ENCODE assay signal across 21 mouse cellular contexts in the genomic region with DNA sequence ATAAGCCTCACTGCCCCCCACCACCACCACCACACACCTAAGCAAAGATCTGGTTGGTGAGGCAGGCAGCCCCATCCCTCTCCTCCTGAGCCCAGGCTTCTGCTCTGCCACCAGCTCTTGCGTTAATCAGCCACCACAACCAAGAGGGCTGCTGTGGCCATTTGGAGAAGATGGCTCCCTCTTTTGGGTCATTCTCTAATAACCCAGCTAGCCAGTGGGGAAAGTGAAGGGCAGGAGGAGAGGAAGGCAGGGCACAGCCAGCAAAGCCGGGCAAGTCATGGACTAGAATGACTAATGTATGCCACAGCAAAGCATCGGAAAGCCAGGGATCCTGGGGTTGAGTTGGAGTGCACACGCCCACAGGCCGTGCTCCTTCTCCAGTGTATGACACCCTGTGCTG. TPM values are rescaled to one million over a fixed set of nuclear protein-coding genes. Genes with fewer than 3 reads are reported as not detected.
A peak's percentile ranks its signal among the peaks of the same experiment; 100 is the strongest.
DNase-seq lines count a peak whose midpoint lies in the region; ATAC-seq and TF ChIP-seq lines count a peak whose summit lies in the region.
"Had no signal": no experiment of that assay in that cellular context is flagged by ENCODE, and none has a peak within 500 bp of the region (broad histone marks: within the 10 kb centered on the region; RNA-seq: fewer than 3 reads in every experiment).

No protein-coding gene starts in this region.

- no peak overlapping the region for H3K9ac ChIP-seq in forebrain, embryonic 12.5 days
- no peak overlapping the region for H3K9ac ChIP-seq in heart, adult 2 months (ENCODE audit: low read depth, low read length)
- no peak overlapping the region for H3K9ac ChIP-seq in midbrain, embryonic 11.5 days (ENCODE audit: low read length)
- H3K9ac ChIP-seq in midbrain, embryonic 15.5 days = no peak overlapping the region
- H3K9ac ChIP-seq: embryonic facial prominence, embryonic 13.5 days; embryonic facial prominence, embryonic 15.5 days had no signal

- intact Hi-C loops in heart, adult 2 months (cut with DNase I) = no loop called here

- TF ChIP-seq POLR2A in heart, adult 2 months (IDR thresholded peaks at IDR 0.05; ENCODE audit: insufficient read depth, low read depth, low read length) = no peak

- WGBS in forebrain, embryonic 10.5 days = 84% methylated on average over 5 of the region's 5 CpGs
- WGBS in forebrain, embryonic 12.5 days = 94% methylated on average over 5 of the region's 5 CpGs
- 78% methylated on average over 5 of the region's 5 CpGs for WGBS in heart, embryonic 10.5 days
- 73% methylated on average over 5 of the region's 5 CpGs for WGBS in heart, adult 2 months
- 92% methylated on average over 5 of the region's 5 CpGs for WGBS in midbrain, embryonic 11.5 days
- WGBS in midbrain, embryonic 15.5 days = 90% methylated on average over 5 of the region's 5 CpGs

- no peaks in the 10 kb centered on the region for H3K36me3 ChIP-seq in forebrain, embryonic 10.5 days (replicated peaks)
- H3K36me3 ChIP-seq in forebrain, embryonic 12.5 days (replicated peaks) = no peaks in the 10 kb centered on the region
- H3K36me3 ChIP-seq in heart, embryonic 10.5 days = no peaks in the 10 kb centered on the region
- no peaks in the 10 kb centered on the region for H3K36me3 ChIP-seq in heart, adult 2 months (ENCODE audit: control insufficient read depth, insufficient read depth, low read length)
- no peaks in the 10 kb centered on the region for H3K36me3 ChIP-seq in midbrain, embryonic 11.5 days (ENCODE audit: control insufficient read depth, insufficient read depth, low read length)
- no peaks in the 10 kb centered on the region for H3K36me3 ChIP-seq in midbrain, embryonic 15.5 days (replicated peaks)
- H3K36me3 ChIP-seq: embryonic facial prominence, embryonic 13.5 days; embryonic facial prominence, embryonic 15.5 days had no signal

- no peak overlapping the region for H3K4me3 ChIP-seq in forebrain, embryonic 10.5 days
- H3K4me3 ChIP-seq in forebrain, embryonic 12.5 days (replicated peaks) = no peak overlapping the region
- no peak overlapping the region for H3K4me3 ChIP-seq in heart, embryonic 10.5 days
- no peak overlapping the region for H3K4me3 ChIP-seq in heart, adult 2 months
- H3K4me3 ChIP-seq in midbrain, embryonic 11.5 days (ENCODE audit: low read depth, low read length) = no peak overlapping the region
- H3K4me3 ChIP-seq in midbrain, embryonic 15.5 days = no peak overlapping the region
- H3K4me3 ChIP-seq: embryonic facial prominence, embryonic 13.5 days; embryonic facial prominence, embryonic 15.5 days; erythroblast, embryonic 14.5 days had no signal

- no peaks in the 10 kb centered on the region for H3K27me3 ChIP-seq in forebrain, embryonic 10.5 days (ENCODE audit: poor library complexity, severe bottlenecking)
- H3K27me3 ChIP-seq in forebrain, embryonic 12.5 days = peaks cover 3% of the 10 kb centered on the region; the same call in 1 of the 2 replicates
- H3K27me3 ChIP-seq in heart, embryonic 10.5 days (ENCODE audit: insufficient read depth, poor library complexity, severe bottlenecking) = no peaks in the 10 kb centered on the region
- H3K27me3 ChIP-seq in heart, adult 2 months (ENCODE audit: control insufficient read depth, insufficient read depth, low read length) = no peaks in the 10 kb centered on the region
- H3K27me3 ChIP-seq in midbrain, embryonic 11.5 days (ENCODE audit: control insufficient read depth, insufficient read depth, low read length) = no peaks in the 10 kb centered on the region
- no peaks in the 10 kb centered on the region for H3K27me3 ChIP-seq in midbrain, embryonic 15.5 days (replicated peaks)
- H3K27me3 ChIP-seq: embryonic facial prominence, embryonic 13.5 days; embryonic facial prominence, embryonic 15.5 days had no signal

- H3K79me2 ChIP-seq in heart, adult 2 months (replicated peaks; ENCODE audit: control insufficient read depth, insufficient read depth, low read length) = no peaks in the 10 kb centered on the region

- no peak overlapping the region for H3K4me2 ChIP-seq in forebrain, embryonic 12.5 days
- H3K4me2 ChIP-seq in midbrain, embryonic 11.5 days = no peak overlapping the region
- no peak overlapping the region for H3K4me2 ChIP-seq in midbrain, embryonic 15.5 days
- H3K4me2 ChIP-seq: embryonic facial prominence, embryonic 13.5 days; embryonic facial prominence, embryonic 15.5 days had no signal

- no peaks in the 10 kb centered on the region for H3K9me3 ChIP-seq in forebrain, embryonic 10.5 days
- no peaks in the 10 kb centered on the region for H3K9me3 ChIP-seq in forebrain, embryonic 12.5 days
- no peaks in the 10 kb centered on the region for H3K9me3 ChIP-seq in heart, embryonic 10.5 days
- no peaks in the 10 kb centered on the region for H3K9me3 ChIP-seq in midbrain, embryonic 11.5 days (ENCODE audit: control insufficient read depth, low read length)
- H3K9me3 ChIP-seq in midbrain, embryonic 15.5 days = no peaks in the 10 kb centered on the region
- H3K9me3 ChIP-seq: embryonic facial prominence, embryonic 13.5 days; embryonic facial prominence, embryonic 15.5 days had no signal

- H3K27ac ChIP-seq in forebrain, embryonic 10.5 days = 0 out of 2 replicates have a peak overlapping the region, but pooled peaks have one; percentile 25
- H3K27ac ChIP-seq in forebrain, embryonic 12.5 days = no peak overlapping the region
- H3K27ac ChIP-seq in heart, embryonic 10.5 days = no peak overlapping the region
- no peak overlapping the region for H3K27ac ChIP-seq in heart, adult 2 months
- no peak overlapping the region for H3K27ac ChIP-seq in midbrain, embryonic 11.5 days (ENCODE audit: low read depth, low read length)
- no peak overlapping the region for H3K27ac ChIP-seq in midbrain, embryonic 15.5 days
- H3K27ac ChIP-seq: embryonic facial prominence, embryonic 13.5 days; embryonic facial prominence, embryonic 15.5 days had no signal

- H3K4me1 ChIP-seq in forebrain, embryonic 10.5 days = peaks cover 12% of the 10 kb centered on the region
- H3K4me1 ChIP-seq in forebrain, embryonic 12.5 days = peaks cover 10% of the 10 kb centered on the region
- H3K4me1 ChIP-seq in heart, embryonic 10.5 days = peaks cover 5% of the 10 kb centered on the region; the same call in 1 of the 2 replicates
- H3K4me1 ChIP-seq in heart, adult 2 months (ENCODE audit: control insufficient read depth, insufficient read depth, low read length) = no peaks in the 10 kb centered on the region
- peaks cover 2% of the 10 kb centered on the region; the same call in 1 of the 2 replicates for H3K4me1 ChIP-seq in midbrain, embryonic 11.5 days (ENCODE audit: control insufficient read depth, insufficient read depth, low read length)
- no peaks in the 10 kb centered on the region for H3K4me1 ChIP-seq in midbrain, embryonic 15.5 days
- H3K4me1 ChIP-seq: embryonic facial prominence, embryonic 15.5 days had no signal

- ATAC-seq in forebrain, embryonic 12.5 days (ENCODE audit: low FRiP score) = no peak
- ATAC-seq in midbrain, embryonic 11.5 days (ENCODE audit: low FRiP score) = no peak
- ATAC-seq in midbrain, embryonic 15.5 days (replicated peaks) = no peak
- ATAC-seq: forebrain, embryonic 14.5 days; forebrain, embryonic 16.5 days had no signal

- TF ChIP-seq EP300 in heart, adult 2 months (IDR thresholded peaks at IDR 0.05; ENCODE audit: insufficient read depth, low read depth, low read length) = no peak

- no peak for DNase-seq in forebrain, embryonic 10.5 days (ENCODE audit: extremely low spot score, low spot score)
- peak; percentile 51 for DNase-seq in heart, embryonic 10.5 days (ENCODE audit: low spot score)
- no peak for DNase-seq in heart, adult 2 months
- peak; percentile 60 for DNase-seq in midbrain, embryonic 11.5 days (ENCODE audit: low spot score, missing footprints)
- DNase-seq: adrenal gland, adult 2 months; adrenal gland, postnatal 10 days; adrenal gland, postnatal 25 days; cerebellum, adult 11 months; cerebellum, adult 18-20 months; cerebellum, adult 8-10 months; cerebellum, adult 9-11 months; cerebellum, postnatal 14 days; cerebellum, postnatal 36 days; embryo, embryonic 11 days had no signal

- no peak for TF ChIP-seq CTCF in heart, adult 2 months (IDR thresholded peaks at IDR 0.05)

RNA-seq across cellular contexts. Expression of gene Lmo4, which starts 49.3 kb away (rescaled TPM):
- 31.6 and 36.2 TPM in 2 replicates for polyA plus RNA-seq in forebrain, embryonic 10.5 days (2016; fragmentation: Nextera tagmentation; extraction: Ambion mirVana)
- 50.7 and 55.2 TPM in 2 replicates for polyA plus RNA-seq in forebrain, embryonic 12.5 days (2016; fragmentation: Nextera tagmentation; extraction: Ambion mirVana)
- 35.8 and 42.4 TPM in 2 replicates for polyA plus RNA-seq in heart, embryonic 10.5 days (2016; fragmentation: Nextera tagmentation; extraction: Ambion mirVana)
- total RNA-seq in heart, adult 2 months (2021) = 10 to 100 TPM; 29.0 to 34.3 TPM
- polyA plus RNA-seq in heart, adult 2 months (2012; rRNA removed) = 33.8 and 49.4 TPM in 2 replicates
- 41.5 and 49.0 TPM in 2 replicates for polyA plus RNA-seq in midbrain, embryonic 11.5 days (2014; fragmentation: Nextera tagmentation; extraction: Ambion mirVana)
- polyA plus RNA-seq in midbrain, embryonic 15.5 days (2015; fragmentation: Nextera tagmentation; extraction: Ambion mirVana) = 75.9 and 76.1 TPM in 2 replicates

Comparison
In these comparisons a context has a peak if more than half of its experiments do, and no peak if none do; other contexts are left out.
1. DNase-seq: peak in heart, embryonic 10.5 days (single experiment) and midbrain, embryonic 11.5 days (single experiment); none in forebrain, embryonic 10.5 days (single experiment) and heart, adult 2 months (0 of 2).